Mouse (Mus musculus): ENCODE data around the gene Mamstr.

Mamstr gene

DNA sequence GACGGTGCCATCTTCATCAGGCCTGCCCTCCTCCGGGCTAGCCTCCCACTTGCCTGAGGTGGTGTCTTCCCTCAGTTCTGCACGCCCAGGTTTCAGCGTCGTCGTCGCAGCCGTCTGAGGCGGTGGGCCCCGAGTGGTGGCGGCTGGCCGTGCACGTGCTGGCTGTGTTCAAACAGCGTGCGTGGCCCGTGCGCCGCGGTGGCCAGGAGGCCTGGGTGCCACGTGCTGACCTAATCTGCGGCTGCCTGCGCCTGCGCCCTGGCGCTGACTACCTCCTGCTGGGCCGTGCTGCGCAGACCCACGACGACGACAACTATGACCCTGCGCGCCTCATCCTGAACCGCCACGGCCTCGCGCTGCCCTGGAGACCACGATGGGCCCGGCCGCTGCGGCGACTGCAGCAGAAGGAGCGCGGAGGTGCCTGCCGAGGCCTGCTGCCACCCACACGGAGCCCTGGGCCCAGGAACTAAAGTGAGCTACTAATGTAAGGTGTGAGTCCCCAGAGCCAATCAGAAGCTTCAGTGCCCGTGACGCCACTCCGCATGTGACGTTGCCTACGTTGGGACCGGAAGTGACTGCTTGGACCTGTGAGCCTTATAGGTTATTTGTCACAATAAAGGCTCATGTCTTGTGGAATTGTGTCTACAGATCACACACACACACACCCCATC is 54.3 kb downstream of the Mamstr start, which contains the start of gene Sec1:
Gene Sec1 (minus strand): TSS at position 482 of the 671 bp plus-strand sequence.
- no peak for DNase-seq (ENCODE audit: low spot score)

DNA sequence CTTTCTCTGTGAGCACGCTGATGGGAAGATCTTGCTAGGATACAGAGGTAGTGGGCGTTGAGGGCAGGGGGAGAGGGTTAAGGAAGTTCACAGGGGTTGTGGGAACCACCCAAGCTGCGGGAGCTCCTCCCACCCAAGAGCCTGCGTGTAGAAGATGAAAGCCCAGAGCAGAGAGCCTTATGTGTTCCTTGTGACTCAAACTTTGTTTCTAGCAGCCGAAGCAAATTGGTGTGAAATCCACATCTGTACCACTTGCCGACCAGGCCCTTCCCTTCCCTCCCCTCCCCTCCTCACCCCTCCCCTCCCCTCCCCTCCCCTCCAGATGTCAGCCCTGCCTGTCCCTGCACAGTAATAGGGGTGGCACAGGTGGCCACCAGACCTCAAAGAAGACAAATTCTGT is 55.3 kb downstream of the Mamstr start:
- DNase-seq (ENCODE audit: low spot score) = no peak
